Mouse (Mus musculus) cortical plate, adult 2 months (tissue): ENCODE data around the gene Nrxn2. TPM values are rescaled to one million over a fixed set of nuclear protein-coding genes. Genes with fewer than 3 reads are reported as not detected.
A peak's percentile ranks its signal among the peaks of the same experiment; 100 is the strongest.

ENCODE experiments used
- H3K27ac ChIP-seq: fragments of 200-500 bp; 2 replicates; pipeline ENCODE4 v1.5.1; 2012; ENCODE audit warnings: low read length, control low read depth, inconsistent platforms; ENCODE audit not compliant: insufficient read depth
- H3K4me1 ChIP-seq: fragments of 200-500 bp; 2 replicates; pipeline ENCODE4 v1.6.1; 2011; ENCODE audit warnings: low read length; ENCODE audit not compliant: control insufficient read depth, insufficient read depth
- H3K4me3 ChIP-seq: fragments of 200-500 bp; 2 replicates; pipeline ENCODE4 v1.5.1; 2011; ENCODE audit warnings: mild to moderate bottlenecking, low read length, control low read depth; ENCODE audit not compliant: insufficient read depth
- CTCF ChIP-seq: fragments of 200-500 bp; IDR thresholded peaks from 2 replicates; pipeline ENCODE4 v1.5.1; 2011; ENCODE audit warnings: mild to moderate bottlenecking, control low read depth, low read length; ENCODE audit not compliant: insufficient read depth; ENCODE audit errors: extremely low read depth
- POLR2A ChIP-seq: fragments of 200-500 bp; IDR thresholded peaks from 2 replicates; pipeline ENCODE4 v1.6.1; 2011; ENCODE audit warnings: mild to moderate bottlenecking, low read length, control low read depth; ENCODE audit not compliant: insufficient read depth; ENCODE audit errors: extremely low read depth
- polyA plus RNA-seq: library from polyadenylated mRNA; depleted of rRNA; stranded (reverse); fragments of >200 nt; gene quantifications from 2 replicates; pipeline ENCODE4 v1.2.3, GENCODE M21; 2012

Gene Nrxn2
- polyA plus RNA-seq, 1 experiment, result 279 TPM

DNA sequence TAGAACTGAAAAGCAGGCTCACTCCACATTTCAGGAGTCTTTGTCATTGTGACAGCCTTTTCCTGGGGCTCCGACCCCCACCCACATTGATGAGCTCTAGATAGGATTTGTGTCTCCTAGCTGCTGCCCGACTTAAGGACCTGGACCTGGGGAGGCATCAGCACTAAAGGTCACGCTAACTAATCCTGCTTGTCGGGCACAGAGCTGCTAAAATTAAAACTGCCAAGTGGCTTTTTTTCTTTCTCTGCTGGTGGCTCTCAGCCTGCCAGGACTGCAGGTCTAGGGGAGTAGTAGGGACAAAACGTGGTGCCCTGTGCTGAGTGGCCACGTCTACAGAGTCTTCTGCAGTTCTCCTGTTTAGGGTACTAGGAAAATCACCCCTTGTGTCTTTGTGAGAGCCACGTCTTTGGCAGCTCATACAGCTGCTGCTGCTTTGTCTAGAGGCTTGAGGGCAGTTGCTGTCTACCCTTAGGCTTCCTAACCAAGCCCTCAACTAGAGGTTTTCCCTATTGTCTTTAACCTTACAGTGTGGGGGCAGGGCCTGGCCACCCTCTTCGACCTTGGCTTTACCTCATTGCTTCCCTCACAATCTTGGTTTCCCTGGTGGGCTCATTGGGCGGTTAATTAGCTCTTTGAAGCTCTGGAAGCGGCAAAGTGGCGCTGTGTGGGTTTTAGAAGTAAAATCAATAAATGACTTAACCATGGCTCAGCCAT lies 41.0 kb upstream of the Nrxn2 start:
- Histone ChIP-seq H3K4me3 (no peak overlapping the region), H3K27ac (no peak overlapping the region), H3K4me1 (no peaks in the 10 kb centered on the region)
- TF ChIP-seq CTCF (no peak), POLR2A (no peak)

GRCm38 (mm10) chr19:6380411-6381166 lies 37.9 kb upstream of the Nrxn2 start:
- no peak overlapping the region for H3K4me3 ChIP-seq

GRCm38 (mm10) chr19:6381238-6381637 lies 37.3 kb upstream of the Nrxn2 start:
- no peak overlapping the region for H3K27ac ChIP-seq
- TF ChIP-seq CTCF, result no peak
- no peak for TF ChIP-seq POLR2A
- no peaks in the 10 kb centered on the region for H3K4me1 ChIP-seq
- H3K4me3 ChIP-seq, result no peak overlapping the region

More at GRCm38 (mm10) chr19:6380411-6381166, 37.9 kb upstream of the Nrxn2 start:
- Histone ChIP-seq H3K27ac (no peak overlapping the region), H3K4me1 (no peaks in the 10 kb centered on the region)
- TF ChIP-seq POLR2A (no peak), CTCF (no peak)

DNA sequence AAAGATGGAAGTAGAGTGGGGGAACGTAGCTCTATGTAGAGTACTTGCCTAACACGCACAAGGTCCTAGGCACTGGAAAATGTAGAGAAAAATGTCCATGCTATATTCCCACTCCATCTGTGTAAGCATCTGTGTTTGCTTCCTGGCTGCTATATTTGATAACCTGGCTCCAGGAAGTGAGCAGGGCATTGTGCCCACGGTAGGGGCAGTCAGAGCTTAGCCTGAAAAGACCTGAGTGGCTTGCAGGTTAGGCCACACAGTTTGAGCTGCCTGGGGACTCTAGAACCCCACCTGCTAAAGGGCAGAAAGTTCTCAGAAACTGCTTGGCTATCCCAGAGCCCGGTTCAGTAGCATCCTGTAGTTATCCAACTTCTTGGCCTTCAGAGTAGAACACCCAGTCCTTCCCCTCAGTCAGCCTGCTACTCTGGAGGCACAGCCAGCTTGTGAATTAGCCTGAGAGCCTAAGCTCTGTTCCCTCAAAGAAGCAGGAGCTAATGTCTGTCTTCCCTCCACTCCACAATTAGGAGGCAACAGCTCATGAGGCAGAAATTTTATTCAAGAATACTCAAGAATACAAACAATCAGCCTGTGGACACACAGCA lies 36.1 kb upstream of the Nrxn2 start:
- H3K27ac ChIP-seq, result no peak overlapping the region
- TF ChIP-seq POLR2A, result no peak
- TF ChIP-seq CTCF, result no peak
- no peaks in the 10 kb centered on the region for H3K4me1 ChIP-seq
- no peak overlapping the region for H3K4me3 ChIP-seq

DNA sequence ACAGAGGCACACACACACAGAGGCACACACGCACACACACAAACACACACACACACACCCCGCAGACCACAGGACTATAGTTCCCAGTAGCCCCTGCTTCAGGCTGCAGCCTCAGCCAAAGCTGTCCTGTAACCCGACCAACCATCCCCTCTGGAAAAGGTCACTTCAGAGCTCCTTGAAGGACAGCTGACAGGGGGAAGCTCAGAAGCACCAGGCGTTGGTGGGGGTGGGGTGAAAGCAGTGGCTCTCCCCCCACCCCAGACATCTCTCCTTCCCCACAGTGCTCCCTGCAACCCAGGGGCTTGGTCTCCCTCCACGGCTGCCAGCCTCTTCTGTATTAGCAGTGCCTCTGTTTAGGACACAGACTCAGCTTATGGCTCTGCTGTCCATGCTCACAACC lies 35.1 kb upstream of the Nrxn2 start:
- Histone ChIP-seq H3K4me3 (no peak overlapping the region), H3K4me1 (no peaks in the 10 kb centered on the region), H3K27ac (no peak overlapping the region)
- TF ChIP-seq CTCF (no peak), POLR2A (no peak)

- Histone ChIP-seq H3K4me1 (no peaks in the 10 kb centered on the region), H3K4me3 (no peak within 1 kb of the TSS), H3K27ac (no peak within 1 kb of the TSS)
- TF ChIP-seq POLR2A (peak; percentile 63; the same call in 1 of the 2 replicates), CTCF (no peak)
Observed at GRCm38 (mm10) chr19:6384128-6384527, 34.4 kb upstream of the Nrxn2 start, which contains the start of gene Pygm. Gene Pygm (plus strand): TSS chr19:6384399.

GRCm38 (mm10) chr19:6384954-6385353 lies 33.6 kb upstream of the Nrxn2 start:
- H3K27ac ChIP-seq, result no peak overlapping the region
- no peak overlapping the region for H3K4me3 ChIP-seq
- H3K4me1 ChIP-seq, result no peaks in the 10 kb centered on the region
- TF ChIP-seq CTCF (no peak), POLR2A (no peak)

GRCm38 (mm10) chr19:6385419-6385818 lies 33.1 kb upstream of the Nrxn2 start:
- no peak overlapping the region for H3K4me3 ChIP-seq
- TF ChIP-seq POLR2A (no peak), CTCF (no peak)
- H3K27ac ChIP-seq, result no peak overlapping the region
- H3K4me1 ChIP-seq, result no peaks in the 10 kb centered on the region

DNA sequence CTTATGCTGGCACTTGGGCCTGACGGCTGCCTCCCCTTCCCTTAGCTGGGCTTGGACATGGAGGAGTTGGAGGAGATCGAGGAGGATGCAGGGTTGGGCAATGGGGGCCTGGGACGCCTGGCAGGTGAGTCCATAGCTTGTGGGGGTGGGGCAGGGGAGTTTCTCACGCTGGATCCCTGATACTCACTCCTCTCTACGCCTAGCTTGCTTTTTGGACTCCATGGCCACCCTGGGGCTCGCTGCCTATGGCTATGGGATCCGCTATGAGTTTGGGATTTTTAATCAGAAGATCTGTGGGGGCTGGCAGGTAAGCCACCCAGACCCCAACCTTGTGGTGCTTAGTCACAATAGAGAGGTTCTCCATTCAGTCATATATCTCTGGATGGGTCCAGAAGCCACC lies 32.7 kb upstream of the Nrxn2 start:
- H3K4me3 ChIP-seq, result no peak overlapping the region
- H3K27ac ChIP-seq, result no peak overlapping the region
- TF ChIP-seq POLR2A, result no peak
- no peak for TF ChIP-seq CTCF
- H3K4me1 ChIP-seq, result no peaks in the 10 kb centered on the region
